Mouse (Mus musculus): Measurements from ENCODE around the gene Ube2h. TPM values are rescaled to one million over a fixed set of nuclear protein-coding genes. Genes with fewer than 3 reads are reported as not detected.

Gene Ube2h
- polyA plus RNA-seq, 1 experiment = 33.5 TPM

GRCm38 (mm10) chr6:30173551-30174460, 130.5 kb downstream of the Ube2h start:
- Histone ChIP-seq H3K79me2 (ENCODE audit: control insufficient read depth, insufficient read depth) (peaks cover 5% of the 10 kb centered on the region), H3K36me3 (ENCODE audit: control insufficient read depth, insufficient read depth) (no peaks in the 10 kb centered on the region), H3K4me3 (peak overlapping the region; percentile 48), H3K4me2 (ENCODE audit: low read depth) (peak overlapping the region; percentile 77), H3K27me3 (ENCODE audit: control insufficient read depth, insufficient read depth, insufficient read length) (peaks cover 22% of the 10 kb centered on the region), H3ac (ENCODE audit: control insufficient read depth, insufficient read length) (peak overlapping the region; percentile 40)
- TF ChIP-seq CEBPB (IDR thresholded peaks at IDR 0.05; ENCODE audit: insufficient read depth, poor library complexity, severe bottlenecking) (no peak), USF1 (IDR thresholded peaks at IDR 0.05; ENCODE audit: low read depth) (no peak), MYOD1 (IDR thresholded peaks at IDR 0.05; ENCODE audit: control insufficient read depth in 1 of 3, insufficient read length in 2 of 3, low read depth in 2 of 3) (no peak), TCF3 (IDR thresholded peaks at IDR 0.05; ENCODE audit: insufficient read length, low read depth) (no peak), POLR2A (IDR thresholded peaks at IDR 0.05; ENCODE audit: insufficient read length, low read depth) (peak; percentile 27)

- Histone ChIP-seq H3ac (ENCODE audit: control insufficient read depth, insufficient read length) (peak overlapping the region; percentile 40), H3K4me2 (ENCODE audit: low read depth) (peak overlapping the region; percentile 77), H3K36me3 (ENCODE audit: control insufficient read depth, insufficient read depth) (no peaks in the 10 kb centered on the region), H3K79me2 (ENCODE audit: control insufficient read depth, insufficient read depth) (peaks cover 5% of the 10 kb centered on the region), H3K4me3 (peak overlapping the region; percentile 48), H3K27me3 (ENCODE audit: control insufficient read depth, insufficient read depth, insufficient read length) (peaks cover 22% of the 10 kb centered on the region)
- TF ChIP-seq POLR2A (IDR thresholded peaks at IDR 0.05; ENCODE audit: insufficient read length, low read depth) (no peak), CEBPB (IDR thresholded peaks at IDR 0.05; ENCODE audit: insufficient read depth, poor library complexity, severe bottlenecking) (no peak), MYOD1 (IDR thresholded peaks at IDR 0.05; ENCODE audit: control insufficient read depth in 1 of 3, insufficient read length in 2 of 3, low read depth in 2 of 3) (no peak), REST (IDR thresholded peaks at IDR 0.05; ENCODE audit: insufficient read depth, insufficient read length) (no peak), MAX (IDR thresholded peaks at IDR 0.05; ENCODE audit: low read depth) (no peak), TCF12 (IDR thresholded peaks at IDR 0.05; ENCODE audit: insufficient read depth, poor library complexity, severe bottlenecking) (no peak)
Measured at GRCm38 (mm10) chr6:30172820-30173550, 131.4 kb downstream of the Ube2h start.

GRCm38 (mm10) chr6:30172441-30172819, 131.9 kb downstream of the Ube2h start:
- peaks cover 22% of the 10 kb centered on the region for H3K27me3 ChIP-seq (ENCODE audit: control insufficient read depth, insufficient read depth, insufficient read length)
- peak overlapping the region; percentile 48 for H3K4me3 ChIP-seq
- H3K36me3 ChIP-seq (ENCODE audit: control insufficient read depth, insufficient read depth) = no peaks in the 10 kb centered on the region
- no peak overlapping the region for H3ac ChIP-seq (ENCODE audit: control insufficient read depth, insufficient read length)
- peaks cover 5% of the 10 kb centered on the region for H3K79me2 ChIP-seq (ENCODE audit: control insufficient read depth, insufficient read depth)
- peak overlapping the region; percentile 77 for H3K4me2 ChIP-seq (ENCODE audit: low read depth)
- no peak for TF ChIP-seq CEBPB (IDR thresholded peaks at IDR 0.05; ENCODE audit: insufficient read depth, poor library complexity, severe bottlenecking)
- no peak for TF ChIP-seq TCF3 (IDR thresholded peaks at IDR 0.05; ENCODE audit: insufficient read length, low read depth)

- no peak overlapping the region for H3ac ChIP-seq (ENCODE audit: control insufficient read depth, insufficient read length)
- peaks cover 5% of the 10 kb centered on the region for H3K79me2 ChIP-seq (ENCODE audit: control insufficient read depth, insufficient read depth)
- TF ChIP-seq USF1 (IDR thresholded peaks at IDR 0.05; ENCODE audit: low read depth) (no peak), MYOG (IDR thresholded peaks at IDR 0.05; ENCODE audit: control insufficient read depth in 1 of 3, insufficient read depth in 1 of 3, insufficient read length in 2 of 3, low read depth in 2 of 3) (no peak), POLR2AphosphoS2 (IDR thresholded peaks at IDR 0.05; ENCODE audit: insufficient read length, low read depth) (no peak), TCF12 (IDR thresholded peaks at IDR 0.05; ENCODE audit: insufficient read depth, poor library complexity, severe bottlenecking) (no peak), CEBPB (IDR thresholded peaks at IDR 0.05; ENCODE audit: insufficient read depth, poor library complexity, severe bottlenecking) (no peak), MAX (IDR thresholded peaks at IDR 0.05; ENCODE audit: low read depth) (no peak), MYOD1 (IDR thresholded peaks at IDR 0.05; ENCODE audit: control insufficient read depth in 1 of 3, insufficient read length in 2 of 3, low read depth in 2 of 3) (no peak), REST (IDR thresholded peaks at IDR 0.05; ENCODE audit: insufficient read depth, insufficient read length) (no peak), E2F4 (IDR thresholded peaks at IDR 0.05; ENCODE audit: insufficient read depth) (no peak), SRF (IDR thresholded peaks at IDR 0.05; ENCODE audit: control insufficient read depth, insufficient read length, low read depth) (no peak), TCF3 (IDR thresholded peaks at IDR 0.05; ENCODE audit: insufficient read length, low read depth) (no peak), POLR2A (IDR thresholded peaks at IDR 0.05; ENCODE audit: insufficient read length, low read depth) (no peak)
- H3K4me2 ChIP-seq (ENCODE audit: low read depth) = peak overlapping the region; percentile 77
- peak overlapping the region; percentile 48 for H3K4me3 ChIP-seq
- peaks cover 22% of the 10 kb centered on the region for H3K27me3 ChIP-seq (ENCODE audit: control insufficient read depth, insufficient read depth, insufficient read length)
- no peaks in the 10 kb centered on the region for H3K36me3 ChIP-seq (ENCODE audit: control insufficient read depth, insufficient read depth)
Measured at GRCm38 (mm10) chr6:30171967-30172366, 132.4 kb downstream of the Ube2h start.

- Histone ChIP-seq H3K4me2 (ENCODE audit: low read depth) (no peak overlapping the region), H3K79me2 (ENCODE audit: control insufficient read depth, insufficient read depth) (peaks cover 5% of the 10 kb centered on the region), H3K4me3 (no peak overlapping the region), H3K36me3 (ENCODE audit: control insufficient read depth, insufficient read depth) (no peaks in the 10 kb centered on the region), H3K27me3 (ENCODE audit: control insufficient read depth, insufficient read depth, insufficient read length) (peaks cover 22% of the 10 kb centered on the region), H3ac (ENCODE audit: control insufficient read depth, insufficient read length) (no peak overlapping the region)
- no peak for TF ChIP-seq MAX (IDR thresholded peaks at IDR 0.05; ENCODE audit: low read depth)
- TF ChIP-seq TCF12 (IDR thresholded peaks at IDR 0.05; ENCODE audit: insufficient read depth, poor library complexity, severe bottlenecking) = no peak
- TF ChIP-seq POLR2AphosphoS2 (IDR thresholded peaks at IDR 0.05; ENCODE audit: insufficient read length, low read depth) = no peak
- TF ChIP-seq REST (IDR thresholded peaks at IDR 0.05; ENCODE audit: insufficient read depth, insufficient read length) = no peak
- TF ChIP-seq SRF (IDR thresholded peaks at IDR 0.05; ENCODE audit: control insufficient read depth, insufficient read length, low read depth) = no peak
- TF ChIP-seq CEBPB (IDR thresholded peaks at IDR 0.05; ENCODE audit: insufficient read depth, poor library complexity, severe bottlenecking) = no peak
- no peak for TF ChIP-seq POLR2A (IDR thresholded peaks at IDR 0.05; ENCODE audit: insufficient read length, low read depth)
- no peak for TF ChIP-seq USF1 (IDR thresholded peaks at IDR 0.05; ENCODE audit: low read depth)
- no peak for TF ChIP-seq MYOG (IDR thresholded peaks at IDR 0.05; ENCODE audit: control insufficient read depth in 1 of 3, insufficient read depth in 1 of 3, insufficient read length in 2 of 3, low read depth in 2 of 3)
- TF ChIP-seq E2F4 (IDR thresholded peaks at IDR 0.05; ENCODE audit: insufficient read depth) = no peak
- TF ChIP-seq MYOD1 (IDR thresholded peaks at IDR 0.05; ENCODE audit: control insufficient read depth in 1 of 3, insufficient read length in 2 of 3, low read depth in 2 of 3) = no peak
- no peak for TF ChIP-seq TCF3 (IDR thresholded peaks at IDR 0.05; ENCODE audit: insufficient read length, low read depth)
Measured at GRCm38 (mm10) chr6:30171226-30171625, 133.1 kb downstream of the Ube2h start.
